Mouse (Mus musculus): Measurements from ENCODE around the gene Pgls.

GRCm38 (mm10) chr8:71552770-71553169 lies 39.2 kb upstream of the Pgls start:
- no peak for TF ChIP-seq CTCF (IDR thresholded peaks at IDR 0.05; ENCODE audit: insufficient read depth, low read length)
- no peak for TF ChIP-seq POLR2A (IDR thresholded peaks at IDR 0.05; ENCODE audit: borderline replicate concordance, extremely low read depth, low read depth, low read length)

Data from lung, adult 2 months (tissue).